8 mouse cellular contexts compared by ENCODE assay signal in genomic region chr3:104639749-104640368, GRCm38 (mm10). TPM values are rescaled to one million over a fixed set of nuclear protein-coding genes. Genes with fewer than 3 reads are reported as not detected.
DNase-seq lines count a peak whose midpoint lies in the region; ATAC-seq and TF ChIP-seq lines count a peak whose summit lies in the region.

No protein-coding gene starts in this region.

- no peak for TF ChIP-seq CTCF in heart, postnatal 0 days (IDR thresholded peaks at IDR 0.05; ENCODE audit: low read depth)
- no peak for TF ChIP-seq CTCF in bone marrow macrophage, adult 2 months (IDR thresholded peaks at IDR 0.05; ENCODE audit: low read depth, low read length)
- no peak for TF ChIP-seq CTCF in hindbrain, postnatal 0 days (IDR thresholded peaks at IDR 0.05; ENCODE audit: low read depth)

- H3K9ac ChIP-seq in heart, postnatal 0 days (replicated peaks; ENCODE audit: low read depth, low read length): peak overlapping the region; percentile 99
- no peak overlapping the region for H3K9ac ChIP-seq in hindbrain, postnatal 0 days (replicated peaks; ENCODE audit: low read length)
- no peak overlapping the region; the same call in 1 of the 2 replicates for H3K9ac ChIP-seq in midbrain, embryonic 14.5 days (replicated peaks; ENCODE audit: low read length)

- TF ChIP-seq EP300 in heart, postnatal 0 days (IDR thresholded peaks at IDR 0.05; ENCODE audit: low read depth): no peak

- H3K9me3 ChIP-seq in heart, postnatal 0 days (replicated peaks; ENCODE audit: control insufficient read depth, low read length): no peaks in the 10 kb centered on the region
- no peaks in the 10 kb centered on the region for H3K9me3 ChIP-seq in hindbrain, postnatal 0 days (ENCODE audit: low read length)
- no peaks in the 10 kb centered on the region for H3K9me3 ChIP-seq in midbrain, embryonic 14.5 days (ENCODE audit: control insufficient read depth, low read length)

- DNase-seq in heart, postnatal 0 days (ENCODE audit: low spot score): no peak
- no peak for DNase-seq in heart, postnatal 25 days (ENCODE audit: low spot score)
- no peak for DNase-seq in hindbrain, postnatal 0 days (ENCODE audit: low spot score)
- no peak for DNase-seq in midbrain, embryonic 14.5 days
- DNase-seq in thymus, postnatal 4 days: no peak
- no peak for DNase-seq in thymus, postnatal 36 days
- DNase-seq in spleen, postnatal 14 days (ENCODE audit: low spot score in 2 of 2): no peak

- peak overlapping the region; percentile 99 for H3K4me3 ChIP-seq in heart, postnatal 0 days (ENCODE audit: low read depth, low read length)
- peak overlapping the region; percentile 90 for H3K4me3 ChIP-seq in bone marrow macrophage, adult 2 months (ENCODE audit: insufficient read depth, low read length)
- H3K4me3 ChIP-seq in hindbrain, postnatal 0 days (ENCODE audit: low read length): peak overlapping the region; percentile 87
- H3K4me3 ChIP-seq in midbrain, embryonic 14.5 days (replicated peaks; ENCODE audit: low read depth, low read length): peak overlapping the region; percentile 85

- H3K36me3 ChIP-seq in heart, postnatal 0 days (replicated peaks; ENCODE audit: control insufficient read depth, insufficient read depth, low read length): no peaks in the 10 kb centered on the region
- no peaks in the 10 kb centered on the region for H3K36me3 ChIP-seq in hindbrain, postnatal 0 days (ENCODE audit: insufficient read depth, low read length)
- H3K36me3 ChIP-seq in midbrain, embryonic 14.5 days (ENCODE audit: control insufficient read depth, insufficient read depth, low read length): no peaks in the 10 kb centered on the region

- ATAC-seq in heart, postnatal 0 days (ENCODE audit: insufficient read depth, low read depth): no peak
- ATAC-seq in hindbrain, postnatal 0 days: no peak
- no peak for ATAC-seq in midbrain, embryonic 14.5 days (ENCODE audit: low FRiP score, low TSS enrichment)

- 13% methylated on average over 10 of the region's 10 CpGs for WGBS in heart, postnatal 0 days
- 30% methylated on average over 10 of the region's 10 CpGs for WGBS in hindbrain, postnatal 0 days
- 14% methylated on average over 10 of the region's 10 CpGs for WGBS in midbrain, embryonic 14.5 days

- H3K27me3 ChIP-seq in heart, postnatal 0 days (ENCODE audit: control insufficient read depth, insufficient read depth, low read length): no peaks in the 10 kb centered on the region
- H3K27me3 ChIP-seq in hindbrain, postnatal 0 days (ENCODE audit: insufficient read depth, low read length): no peaks in the 10 kb centered on the region
- H3K27me3 ChIP-seq in midbrain, embryonic 14.5 days (ENCODE audit: control insufficient read depth, insufficient read depth, low read length): no peaks in the 10 kb centered on the region

- peak overlapping the region; percentile 99 for H3K27ac ChIP-seq in heart, postnatal 0 days (ENCODE audit: low read depth)
- H3K27ac ChIP-seq in bone marrow macrophage, adult 2 months (ENCODE audit: insufficient read depth, low read depth, low read length): no peak overlapping the region
- no peak overlapping the region for H3K27ac ChIP-seq in hindbrain, postnatal 0 days
- no peak overlapping the region for H3K27ac ChIP-seq in midbrain, embryonic 14.5 days (replicated peaks; ENCODE audit: low read depth, low read length)

- intact Hi-C loops in heart, postnatal 25 days (cut with DNase I): loop anchor here (10.0 kb wide), 1 partner anchor 125 kb away; the partner anchor contains the start of gene Lrig2

- peak overlapping the region; percentile 94 for H3K4me2 ChIP-seq in heart, postnatal 0 days (ENCODE audit: low read depth, low read length)
- peak overlapping the region; percentile 92 for H3K4me2 ChIP-seq in hindbrain, postnatal 0 days (ENCODE audit: low read depth, low read length)
- H3K4me2 ChIP-seq in midbrain, embryonic 14.5 days (ENCODE audit: low read length): peak overlapping the region; percentile 96

- no peak for TF ChIP-seq POLR2A in bone marrow macrophage, adult 2 months (IDR thresholded peaks at IDR 0.05; ENCODE audit: borderline replicate concordance, low read depth, low read length)

- peaks cover 8% of the 10 kb centered on the region; the same call in 1 of the 2 replicates for H3K4me1 ChIP-seq in heart, postnatal 0 days (ENCODE audit: control insufficient read depth, insufficient read depth)
- H3K4me1 ChIP-seq in bone marrow macrophage, adult 2 months (ENCODE audit: control insufficient read depth, insufficient read depth, low read length): peaks cover 18% of the 10 kb centered on the region
- H3K4me1 ChIP-seq in hindbrain, postnatal 0 days (ENCODE audit: insufficient read depth, low read length): peaks cover 3% of the 10 kb centered on the region; the same call in 1 of the 2 replicates
- H3K4me1 ChIP-seq in midbrain, embryonic 14.5 days (ENCODE audit: control insufficient read depth, insufficient read depth, low read length): peaks cover 10% of the 10 kb centered on the region; the same call in 1 of the 2 replicates

RNA-seq across cellular contexts. Expression of gene Slc16a1, which starts 1.4 kb away (rescaled TPM):
- total RNA-seq in heart, postnatal 0 days (2014; rRNA removed; ENCODE audit: low replicate concordance): 213 and 255 TPM in 2 replicates
- polyA plus RNA-seq in heart, postnatal 0 days (2015; fragmentation: Nextera tagmentation; extraction: Ambion mirVana): 73.4 and 104 TPM in 2 replicates
- total RNA-seq in heart, postnatal 25 days (2021): 100 to 1,000 TPM; 166 to 175 TPM
- 2.9 and 3.5 TPM in 2 replicates for polyA plus RNA-seq in bone marrow macrophage, adult 2 months (2012; ENCODE audit: insufficient read depth, insufficient read length, missing spikeins)
- total RNA-seq in hindbrain, postnatal 0 days (2014; rRNA removed): 40.2 and 43.4 TPM in 2 replicates
- 21.8 and 22.6 TPM in 2 replicates for polyA plus RNA-seq in hindbrain, postnatal 0 days (2015; fragmentation: Nextera tagmentation; extraction: Ambion mirVana)
- 7.4 and 8.9 TPM in 2 replicates for polyA plus RNA-seq in midbrain, embryonic 14.5 days (2014; fragmentation: Nextera tagmentation; extraction: Ambion mirVana)
